Mouse (Mus musculus) kidney, adult 2 months (tissue): Measurements from ENCODE around the gene Rwdd4a.

Experiments
- CTCF ChIP-seq: fragments of 200-500 bp; conservative IDR thresholded peaks from 2 replicates; pipeline ENCODE4 v1.5.1; 2011; ENCODE audit warnings: low read depth, mild to moderate bottlenecking, control low read depth, low read length, moderate library complexity, mixed read lengths; ENCODE audit not compliant: insufficient read depth, insufficient read length
- POLR2A ChIP-seq: fragments of 200-500 bp; IDR thresholded peaks from one replicate; pipeline ENCODE4 v1.6.1; 2011; ENCODE audit warnings: low read depth, low read length, control low read depth

DNA sequence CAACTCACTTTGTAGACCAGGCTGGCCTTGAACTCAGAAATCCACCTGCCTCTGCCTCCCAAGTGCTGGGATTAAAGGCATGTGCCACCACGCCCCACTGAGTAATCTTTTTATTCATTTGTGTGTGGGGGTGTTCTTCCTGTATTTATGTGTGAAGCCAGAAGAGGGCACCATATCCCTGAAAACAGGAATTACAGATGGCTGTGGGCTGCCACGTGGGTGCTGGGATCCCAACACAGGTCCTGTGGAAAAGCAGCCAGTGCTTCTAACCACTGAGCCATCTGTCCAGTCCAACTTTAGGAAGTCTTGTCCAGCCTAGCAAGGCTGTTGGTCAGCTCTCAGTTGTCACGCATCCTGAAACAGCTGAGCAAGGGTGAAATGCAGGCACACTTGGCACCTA, 46.2 kb upstream of the Rwdd4a start:
- TF ChIP-seq CTCF = no peak
- no peak for TF ChIP-seq POLR2A
